Mouse (Mus musculus): ENCODE results near the gene Dlg2.

GRCm38 (mm10) chr7:91090830-91091683, 614.6 kb downstream of the Dlg2 start:
- TF ChIP-seq CTCF (IDR thresholded peaks at IDR 0.05) (no peak), POLR2A (IDR thresholded peaks at IDR 0.05; ENCODE audit: insufficient read depth, low read depth, low read length) (no peak)
